Mouse (Mus musculus): ENCODE results near the gene D630003M21Rik. TPM values are rescaled to one million over a fixed set of nuclear protein-coding genes. Genes with fewer than 3 reads are reported as not detected.

The D630003M21Rik gene
- polyA plus RNA-seq, 1 experiment from 2014 or later: 1.9 TPM

DNA sequence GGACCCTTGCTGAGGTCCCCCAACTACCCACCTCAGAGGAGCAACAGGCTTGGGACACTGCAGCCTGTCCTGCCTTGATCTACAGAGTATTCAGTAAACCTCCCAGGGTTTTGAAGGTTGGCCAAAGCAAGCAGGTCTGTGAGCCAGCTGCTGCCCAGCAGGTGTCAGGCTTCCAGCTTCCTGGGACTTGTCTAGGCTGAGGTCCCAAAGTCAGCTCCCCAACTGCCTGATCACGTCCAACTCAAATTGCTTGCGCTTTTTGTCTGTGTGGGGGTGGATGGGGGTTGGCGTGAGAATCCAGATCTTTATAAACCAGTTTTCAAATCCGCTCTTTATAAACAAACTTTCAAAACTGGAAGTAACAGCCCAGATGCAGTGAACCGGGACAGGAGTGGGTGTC, 3.7 kb downstream of the D630003M21Rik start:
- 63% methylated on average over 5 of the region's 5 CpGs for WGBS
- H3K4me3 ChIP-seq (ENCODE audit: low read length): no peak overlapping the region
- no peak overlapping the region for H3K27ac ChIP-seq (ENCODE audit: low read depth, low read length)
- no peak overlapping the region for H3K9ac ChIP-seq (ENCODE audit: low read depth, low read length)
- H3K36me3 ChIP-seq (ENCODE audit: control insufficient read depth, insufficient read depth, low read length): no peaks in the 10 kb centered on the region
- H3K4me1 ChIP-seq (ENCODE audit: control insufficient read depth, insufficient read depth, low read depth, low read length): peaks cover 14% of the 10 kb centered on the region
- ATAC-seq: no peak
- no peaks in the 10 kb centered on the region for H3K27me3 ChIP-seq (replicated peaks; ENCODE audit: control insufficient read depth, insufficient read depth, low read length)
- H3K9me3 ChIP-seq (ENCODE audit: control insufficient read depth, low read length): no peaks in the 10 kb centered on the region
- no peak overlapping the region for H3K4me2 ChIP-seq (ENCODE audit: low read length)

DNA sequence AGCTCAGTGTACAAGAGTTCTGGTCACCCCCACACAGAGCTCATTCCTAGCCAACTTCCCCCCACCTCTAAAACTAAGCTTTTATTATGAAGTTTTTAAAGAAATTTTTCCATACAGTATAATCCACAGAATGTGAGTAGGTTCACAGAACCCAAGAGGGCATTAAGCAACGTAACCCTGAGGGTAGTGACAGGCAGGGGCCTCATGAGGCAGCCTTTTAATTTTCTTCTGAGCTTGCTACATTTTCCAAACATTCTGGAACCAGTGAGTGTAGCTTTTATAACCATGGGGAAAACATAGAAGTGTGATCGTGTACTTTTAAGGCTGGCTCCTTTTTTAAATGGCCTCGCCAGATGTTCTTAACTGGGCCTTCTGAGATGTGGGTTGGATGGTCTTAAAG, 5.5 kb downstream of the D630003M21Rik start:
- Histone ChIP-seq H3K36me3 (ENCODE audit: control insufficient read depth, insufficient read depth, low read length) (no peaks in the 10 kb centered on the region), H3K9ac (ENCODE audit: low read depth, low read length) (no peak overlapping the region; the same call in 1 of the 2 replicates), H3K4me2 (ENCODE audit: low read length) (no peak overlapping the region), H3K27me3 (replicated peaks; ENCODE audit: control insufficient read depth, insufficient read depth, low read length) (no peaks in the 10 kb centered on the region), H3K4me1 (ENCODE audit: control insufficient read depth, insufficient read depth, low read depth, low read length) (peaks cover 5% of the 10 kb centered on the region; the same call in 1 of the 2 replicates), H3K4me3 (ENCODE audit: low read length) (no peak overlapping the region), H3K9me3 (ENCODE audit: control insufficient read depth, low read length) (no peaks in the 10 kb centered on the region), H3K27ac (ENCODE audit: low read depth, low read length) (no peak overlapping the region)
- WGBS: 70% methylated on average over 3 of the region's 3 CpGs
- no peak for ATAC-seq

DNA sequence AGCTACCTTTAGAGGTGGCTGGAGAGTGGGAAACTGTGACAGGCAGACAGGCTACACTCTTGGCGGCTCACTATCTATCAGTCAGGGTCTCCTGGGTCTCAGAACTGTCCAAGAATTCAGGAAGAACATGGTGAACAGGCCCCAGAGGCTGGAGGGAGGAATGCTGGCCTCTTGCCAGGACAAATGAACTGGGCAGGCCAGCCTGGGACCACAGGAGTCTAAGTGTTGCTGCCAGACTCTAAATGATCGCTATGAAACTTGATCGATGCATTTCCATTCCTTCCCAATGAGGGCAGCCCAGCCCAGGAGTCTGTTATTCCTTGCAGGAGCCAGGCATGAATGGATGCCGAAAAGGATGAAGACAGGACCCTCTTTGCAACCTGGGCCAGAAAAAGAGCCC, 6.4 kb downstream of the D630003M21Rik start:
- Histone ChIP-seq H3K4me2 (ENCODE audit: low read length) (no peak overlapping the region), H3K36me3 (ENCODE audit: control insufficient read depth, insufficient read depth, low read length) (no peaks in the 10 kb centered on the region), H3K9ac (ENCODE audit: low read depth, low read length) (no peak overlapping the region), H3K27ac (ENCODE audit: low read depth, low read length) (no peak overlapping the region; the same call in 1 of the 2 replicates), H3K4me1 (ENCODE audit: control insufficient read depth, insufficient read depth, low read depth, low read length) (peaks cover 5% of the 10 kb centered on the region; the same call in 1 of the 2 replicates), H3K4me3 (ENCODE audit: low read length) (no peak overlapping the region), H3K9me3 (ENCODE audit: control insufficient read depth, low read length) (no peaks in the 10 kb centered on the region), H3K27me3 (replicated peaks; ENCODE audit: control insufficient read depth, insufficient read depth, low read length) (no peaks in the 10 kb centered on the region)
- ATAC-seq: no peak
- WGBS: 44% methylated on average over 4 of the region's 4 CpGs

DNA sequence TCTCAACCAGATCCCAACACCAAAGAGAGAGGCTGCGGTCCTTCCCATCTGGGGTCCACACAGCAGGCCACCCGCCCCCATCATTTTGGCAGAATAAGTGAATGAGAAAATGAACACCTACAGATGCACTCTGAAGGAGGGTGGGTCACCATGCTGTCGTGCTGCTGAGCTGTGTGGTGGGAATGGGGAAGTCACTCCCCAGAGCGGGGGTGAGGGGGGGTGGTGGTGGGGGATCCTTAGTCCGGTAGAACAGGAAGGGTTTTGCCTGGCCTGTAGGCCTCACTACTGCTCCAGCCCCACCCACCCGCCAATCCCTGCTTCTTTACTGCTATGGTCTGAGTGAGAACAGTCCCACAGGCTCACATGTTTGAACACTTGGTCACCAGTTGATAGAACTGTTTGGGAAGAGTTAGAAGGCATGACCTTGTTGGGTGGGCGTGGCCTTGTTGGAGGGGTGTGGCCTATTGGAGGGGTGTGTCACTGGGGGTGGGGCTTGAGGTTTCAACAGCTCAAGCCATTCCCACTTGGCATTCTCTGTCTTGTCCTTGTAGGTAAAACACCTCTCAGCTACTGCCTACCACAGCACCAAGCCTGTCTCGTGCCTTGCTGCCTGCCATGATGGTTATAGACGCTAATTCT, 7.5 kb downstream of the D630003M21Rik start:
- H3K27ac ChIP-seq (ENCODE audit: low read depth, low read length): no peak overlapping the region
- ATAC-seq: no peak
- WGBS: 88% methylated on average over 9 of the region's 9 CpGs

DNA sequence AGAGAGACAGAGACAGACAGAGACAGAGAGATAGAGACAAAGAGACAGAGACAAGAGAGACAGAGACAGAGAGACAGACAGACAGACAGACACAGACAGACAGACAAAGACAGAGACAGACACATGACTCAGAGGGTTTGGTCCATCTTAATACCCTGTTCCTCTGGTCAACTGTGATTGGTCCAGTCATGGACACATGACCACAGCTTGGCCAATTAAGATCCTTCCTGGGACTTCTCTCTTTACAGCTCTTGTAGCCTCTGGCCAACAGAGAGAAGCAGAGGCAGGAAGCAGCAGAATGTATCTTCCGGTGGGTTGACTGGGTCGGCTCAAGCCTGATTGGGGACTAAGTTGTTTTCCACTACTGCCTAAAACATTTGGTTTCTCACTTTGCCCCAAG, 9.5 kb downstream of the D630003M21Rik start:
- no peaks in the 10 kb centered on the region for H3K27me3 ChIP-seq (replicated peaks; ENCODE audit: control insufficient read depth, insufficient read depth, low read length)
- H3K36me3 ChIP-seq (ENCODE audit: control insufficient read depth, insufficient read depth, low read length): no peaks in the 10 kb centered on the region
- no peak overlapping the region for H3K27ac ChIP-seq (ENCODE audit: low read depth, low read length)
- H3K4me3 ChIP-seq (ENCODE audit: low read length): no peak overlapping the region
- H3K9me3 ChIP-seq (ENCODE audit: control insufficient read depth, low read length): no peaks in the 10 kb centered on the region
- H3K9ac ChIP-seq (ENCODE audit: low read depth, low read length): no peak overlapping the region
- 93% methylated on average over 2 of the region's 2 CpGs for WGBS
- no peak overlapping the region for H3K4me2 ChIP-seq (ENCODE audit: low read length)
- no peak for ATAC-seq
- H3K4me1 ChIP-seq (ENCODE audit: control insufficient read depth, insufficient read depth, low read depth, low read length): peaks cover 5% of the 10 kb centered on the region; the same call in 1 of the 2 replicates

More for the DNA sequence above, 7.5 kb downstream of the D630003M21Rik start:
- H3K36me3 ChIP-seq (ENCODE audit: control insufficient read depth, insufficient read depth, low read length): no peaks in the 10 kb centered on the region
- H3K4me3 ChIP-seq (ENCODE audit: low read length): no peak overlapping the region
- H3K9me3 ChIP-seq (ENCODE audit: control insufficient read depth, low read length): no peaks in the 10 kb centered on the region
- H3K4me2 ChIP-seq (ENCODE audit: low read length): no peak overlapping the region
- H3K27me3 ChIP-seq (replicated peaks; ENCODE audit: control insufficient read depth, insufficient read depth, low read length): no peaks in the 10 kb centered on the region
- no peak overlapping the region for H3K9ac ChIP-seq (ENCODE audit: low read depth, low read length)
- H3K4me1 ChIP-seq (ENCODE audit: control insufficient read depth, insufficient read depth, low read depth, low read length): peaks cover 5% of the 10 kb centered on the region; the same call in 1 of the 2 replicates

DNA sequence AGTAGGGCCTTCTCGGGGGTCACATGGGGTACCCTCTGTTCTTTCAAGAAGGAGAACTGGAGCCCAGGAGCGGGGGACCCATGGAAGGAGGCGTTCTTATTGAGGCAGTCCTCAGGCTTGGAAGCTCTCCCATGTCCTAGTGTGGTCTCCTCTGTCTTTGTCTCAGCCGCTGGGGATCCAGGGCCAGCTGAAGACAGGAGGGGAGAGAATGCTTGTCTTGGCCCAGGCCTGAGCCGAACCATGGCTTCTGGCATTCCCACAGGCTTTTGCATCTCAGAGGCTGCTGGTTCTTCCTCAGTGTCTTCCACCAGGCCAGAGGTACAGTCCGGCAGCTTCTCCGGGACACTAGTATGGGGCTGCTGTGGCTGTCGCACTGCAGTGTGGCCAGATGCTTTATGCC, 12.5 kb downstream of the D630003M21Rik start:
- no peak for ATAC-seq
- Histone ChIP-seq H3K27me3 (replicated peaks; ENCODE audit: control insufficient read depth, insufficient read depth, low read length) (no peaks in the 10 kb centered on the region), H3K4me2 (ENCODE audit: low read length) (no peak overlapping the region), H3K27ac (ENCODE audit: low read depth, low read length) (no peak overlapping the region), H3K9me3 (ENCODE audit: control insufficient read depth, low read length) (no peaks in the 10 kb centered on the region), H3K4me1 (ENCODE audit: control insufficient read depth, insufficient read depth, low read depth, low read length) (no peaks in the 10 kb centered on the region; the same call in 1 of the 2 replicates), H3K36me3 (ENCODE audit: control insufficient read depth, insufficient read depth, low read length) (no peaks in the 10 kb centered on the region), H3K9ac (ENCODE audit: low read depth, low read length) (no peak overlapping the region), H3K4me3 (ENCODE audit: low read length) (no peak overlapping the region)
- WGBS: 91% methylated on average over 8 of the region's 8 CpGs

DNA sequence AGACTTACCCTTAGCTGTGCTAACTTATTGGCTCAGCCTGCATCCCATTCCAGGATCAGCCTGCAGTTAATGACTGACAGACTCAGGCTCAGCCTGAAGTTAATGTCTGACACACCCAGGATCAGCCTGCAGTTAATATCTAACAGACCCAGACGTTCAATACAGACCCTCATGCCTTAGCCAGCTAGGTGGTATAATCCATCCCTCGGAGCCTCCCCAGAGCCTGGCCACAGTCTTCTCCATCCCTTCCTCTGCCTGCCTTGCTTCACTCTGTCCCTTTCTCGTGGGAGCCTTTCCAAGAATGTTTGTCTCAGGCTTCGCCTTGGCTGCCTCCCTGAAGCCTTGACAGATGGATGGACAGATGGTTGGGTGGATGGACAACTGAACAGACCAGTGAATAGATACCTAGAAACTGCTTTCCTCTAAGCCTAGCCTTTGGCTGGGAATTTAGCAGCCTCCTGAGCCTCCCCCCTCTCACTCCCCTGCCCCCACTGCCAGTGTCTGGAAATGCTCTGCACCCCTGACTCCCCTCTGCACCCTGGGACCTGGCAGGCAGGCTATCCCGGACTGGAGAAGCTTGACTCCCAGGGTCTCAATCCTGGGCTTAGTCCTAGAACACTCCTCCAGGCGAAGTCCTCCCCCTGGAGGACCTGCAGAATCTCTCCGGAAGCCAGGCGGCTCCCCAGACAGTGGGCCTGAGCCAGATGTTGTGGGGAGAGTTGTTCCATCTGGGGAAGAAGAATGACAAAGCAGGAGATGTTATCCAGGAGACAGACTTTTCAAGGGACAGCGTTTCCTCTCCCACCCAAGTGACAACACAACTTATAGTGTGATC, 13.5 kb downstream of the D630003M21Rik start:
- Histone ChIP-seq H3K4me2 (ENCODE audit: low read length) (no peak overlapping the region), H3K27ac (ENCODE audit: low read depth, low read length) (no peak overlapping the region; the same call in 1 of the 2 replicates), H3K9ac (ENCODE audit: low read depth, low read length) (peak overlapping the region; percentile 9; the same call in 1 of the 2 replicates), H3K4me3 (ENCODE audit: low read length) (no peak overlapping the region), H3K27me3 (replicated peaks; ENCODE audit: control insufficient read depth, insufficient read depth, low read length) (no peaks in the 10 kb centered on the region), H3K4me1 (ENCODE audit: control insufficient read depth, insufficient read depth, low read depth, low read length) (no peaks in the 10 kb centered on the region; the same call in 1 of the 2 replicates), H3K9me3 (ENCODE audit: control insufficient read depth, low read length) (no peaks in the 10 kb centered on the region), H3K36me3 (ENCODE audit: control insufficient read depth, insufficient read depth, low read length) (no peaks in the 10 kb centered on the region)
- ATAC-seq: no peak
- 49% methylated on average over 9 of the region's 9 CpGs for WGBS

DNA sequence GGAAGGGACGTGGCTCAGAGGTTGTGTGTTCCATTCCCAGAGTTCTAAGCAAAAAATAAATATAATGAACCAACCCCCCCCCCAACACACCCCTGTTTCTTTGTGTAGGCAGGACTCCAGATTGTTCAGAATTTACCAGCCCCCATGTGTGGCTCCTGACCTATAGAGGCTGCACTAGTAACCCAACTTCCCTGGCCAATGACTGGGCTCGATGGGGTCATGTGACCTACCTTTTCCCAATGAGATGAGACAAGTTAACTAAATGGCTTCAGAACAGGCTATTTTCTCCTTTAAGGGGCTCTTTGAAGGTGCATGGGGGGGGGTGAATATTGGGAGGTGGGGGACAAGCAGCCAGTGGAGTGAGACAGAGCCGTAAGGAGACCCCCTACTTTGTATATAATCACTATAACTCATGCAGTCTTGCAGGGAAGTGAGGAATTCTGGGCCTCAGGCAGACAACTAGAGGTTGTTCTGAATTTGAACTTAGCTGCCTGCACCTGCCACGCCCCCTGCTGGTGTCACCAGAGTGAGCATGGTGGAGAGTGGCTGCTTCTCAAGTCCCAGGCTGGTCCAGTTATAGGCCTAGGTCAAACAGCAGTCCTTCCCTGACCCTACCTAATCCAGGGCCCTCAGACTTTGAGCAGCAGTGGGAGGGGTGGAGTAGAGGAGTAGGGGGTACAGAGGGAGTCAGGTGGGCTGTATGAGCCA, 17.1 kb downstream of the D630003M21Rik start:
- Histone ChIP-seq H3K4me2 (ENCODE audit: low read length) (no peak overlapping the region), H3K27ac (ENCODE audit: low read depth, low read length) (no peak overlapping the region), H3K27me3 (replicated peaks; ENCODE audit: control insufficient read depth, insufficient read depth, low read length) (no peaks in the 10 kb centered on the region), H3K9ac (ENCODE audit: low read depth, low read length) (no peak overlapping the region), H3K4me1 (ENCODE audit: control insufficient read depth, insufficient read depth, low read depth, low read length) (no peaks in the 10 kb centered on the region; the same call in 1 of the 2 replicates), H3K4me3 (ENCODE audit: low read length) (no peak overlapping the region), H3K9me3 (ENCODE audit: control insufficient read depth, low read length) (no peaks in the 10 kb centered on the region), H3K36me3 (ENCODE audit: control insufficient read depth, insufficient read depth, low read length) (no peaks in the 10 kb centered on the region)
- WGBS: 68% methylated on average over 4 of the region's 4 CpGs
- no peak for ATAC-seq

DNA sequence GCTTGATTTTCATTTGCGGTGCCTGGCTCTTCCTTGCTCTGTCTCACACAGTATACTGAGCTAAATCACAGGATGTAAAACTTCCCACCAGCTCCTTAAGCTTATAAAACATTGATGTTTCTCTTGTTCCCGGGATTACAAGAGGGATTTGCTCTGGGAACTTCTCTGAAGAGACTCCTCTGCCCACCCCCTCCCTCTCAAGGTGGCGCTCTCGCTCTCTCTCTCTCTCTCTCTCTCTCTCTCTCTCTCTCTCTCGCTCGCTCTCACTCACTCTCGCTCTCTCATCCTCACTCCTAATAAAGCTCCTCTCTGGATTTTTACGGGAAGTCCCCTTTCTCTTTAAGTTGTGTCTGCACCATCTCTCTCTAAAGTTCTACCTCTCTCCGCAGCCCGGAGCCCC, 18.1 kb downstream of the D630003M21Rik start:
- no peak overlapping the region for H3K27ac ChIP-seq (ENCODE audit: low read depth, low read length)
- no peak overlapping the region for H3K9ac ChIP-seq (ENCODE audit: low read depth, low read length)
- no peaks in the 10 kb centered on the region for H3K36me3 ChIP-seq (ENCODE audit: control insufficient read depth, insufficient read depth, low read length)
- no peak for ATAC-seq
- H3K27me3 ChIP-seq (replicated peaks; ENCODE audit: control insufficient read depth, insufficient read depth, low read length): no peaks in the 10 kb centered on the region
- H3K9me3 ChIP-seq (ENCODE audit: control insufficient read depth, low read length): no peaks in the 10 kb centered on the region
- H3K4me2 ChIP-seq (ENCODE audit: low read length): no peak overlapping the region
- no peak overlapping the region for H3K4me3 ChIP-seq (ENCODE audit: low read length)
- no peaks in the 10 kb centered on the region; the same call in 1 of the 2 replicates for H3K4me1 ChIP-seq (ENCODE audit: control insufficient read depth, insufficient read depth, low read depth, low read length)
- 34% methylated on average over 10 of the region's 10 CpGs for WGBS
